Mouse (Mus musculus): Measurements from ENCODE around the gene Mef2a. TPM values are rescaled to one million over a fixed set of nuclear protein-coding genes. Genes with fewer than 3 reads are reported as not detected.

The Mef2a gene
- polyA plus RNA-seq, 1 experiment from 2014 or later: 53.6 TPM

- Histone ChIP-seq H3K4me3 (no peak overlapping the region), H3K27me3 (no peaks in the 10 kb centered on the region), H3K9ac (no peak overlapping the region), H3K4me2 (no peak overlapping the region), H3K9me3 (no peaks in the 10 kb centered on the region), H3K4me1 (peaks cover 3% of the 10 kb centered on the region), H3K36me3 (no peaks in the 10 kb centered on the region), H3K27ac (no peak overlapping the region)
- 69% methylated on average over 3 of the region's 3 CpGs for WGBS
- no peak for ATAC-seq (ENCODE audit: insufficient number of reproducible peaks, low FRiP score, low TSS enrichment, low read depth)
Measured at GRCm38 (mm10) chr7:67217025-67217424, 155.6 kb downstream of the Mef2a start.

DNA sequence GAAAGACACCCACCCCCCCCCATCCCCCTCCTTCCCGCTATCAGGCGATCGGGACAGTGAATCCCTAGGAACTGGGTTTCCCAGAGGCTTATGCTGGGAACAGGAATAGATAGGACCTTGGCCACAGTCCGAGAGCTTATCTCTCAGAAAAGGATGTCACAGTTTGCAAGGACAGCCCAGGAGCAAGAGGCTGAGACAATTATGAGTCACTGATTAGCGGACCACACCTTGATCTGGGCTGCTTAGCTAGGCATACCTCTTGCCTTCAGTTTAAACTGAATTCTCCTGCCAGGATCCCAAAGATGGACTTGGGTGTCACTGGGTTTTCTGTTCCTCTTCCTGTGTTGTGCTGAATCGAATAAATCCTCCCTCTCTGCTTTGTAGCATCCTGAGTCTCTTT is 156.3 kb downstream of the Mef2a start:
- Histone ChIP-seq H3K4me2 (no peak overlapping the region), H3K4me1 (no peaks in the 10 kb centered on the region; the same call in 1 of the 2 replicates), H3K36me3 (no peaks in the 10 kb centered on the region), H3K9me3 (no peaks in the 10 kb centered on the region), H3K9ac (no peak overlapping the region), H3K27ac (no peak overlapping the region), H3K4me3 (no peak overlapping the region), H3K27me3 (no peaks in the 10 kb centered on the region)
- 85% methylated on average over 6 of the region's 6 CpGs for WGBS
- no peak for ATAC-seq (ENCODE audit: insufficient number of reproducible peaks, low FRiP score, low TSS enrichment, low read depth)

DNA sequence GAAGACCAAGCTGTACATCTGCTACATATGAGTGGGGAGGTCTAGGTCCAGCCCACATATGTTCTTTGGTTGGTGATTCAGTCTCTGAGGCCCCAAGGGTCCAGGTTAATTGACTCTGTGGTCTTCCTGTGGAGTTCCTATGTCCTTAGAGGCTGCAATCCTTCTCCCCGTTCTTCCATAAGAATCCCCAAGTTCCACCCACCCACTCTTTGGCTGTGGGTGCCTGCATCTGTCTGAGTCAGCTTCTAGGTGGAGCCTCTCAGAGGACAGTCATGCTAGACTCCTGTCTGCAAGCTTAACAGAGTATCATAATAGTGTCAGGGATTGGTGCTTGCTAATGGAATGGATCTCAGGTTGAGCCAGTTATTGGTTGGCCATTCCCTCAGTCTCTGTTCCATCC is 159.1 kb downstream of the Mef2a start:
- Histone ChIP-seq H3K4me3 (no peak overlapping the region), H3K4me1 (no peaks in the 10 kb centered on the region; the same call in 1 of the 2 replicates), H3K4me2 (no peak overlapping the region), H3K27me3 (no peaks in the 10 kb centered on the region), H3K36me3 (no peaks in the 10 kb centered on the region), H3K9me3 (no peaks in the 10 kb centered on the region), H3K27ac (no peak overlapping the region), H3K9ac (no peak overlapping the region)
- ATAC-seq (ENCODE audit: insufficient number of reproducible peaks, low FRiP score, low TSS enrichment, low read depth): no peak
- 84% methylated on average over 1 of the region's 1 CpGs for WGBS

DNA sequence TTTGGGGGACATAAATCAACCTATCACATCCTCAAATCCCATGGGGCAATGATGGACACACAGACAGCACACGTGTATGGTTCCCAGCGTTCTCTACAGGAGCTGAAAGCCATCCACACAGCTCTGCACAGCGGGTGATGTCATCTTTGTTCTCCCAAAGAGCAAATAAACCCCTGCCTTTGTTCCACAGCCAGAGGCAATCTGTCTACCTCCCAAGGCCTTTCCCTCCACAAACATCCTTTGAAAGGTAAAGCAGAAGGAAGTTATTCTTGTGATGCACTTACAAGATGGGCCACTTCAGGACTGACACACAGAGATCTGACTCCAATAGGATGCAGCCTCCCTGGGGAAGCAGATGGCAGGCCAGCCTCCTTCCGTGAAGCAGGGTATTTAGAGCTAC is 160.7 kb downstream of the Mef2a start:
- 54% methylated on average over 4 of the region's 4 CpGs for WGBS
- Histone ChIP-seq H3K36me3 (no peaks in the 10 kb centered on the region), H3K27me3 (no peaks in the 10 kb centered on the region), H3K9me3 (no peaks in the 10 kb centered on the region), H3K4me2 (no peak overlapping the region), H3K27ac (no peak overlapping the region), H3K4me3 (no peak overlapping the region), H3K9ac (no peak overlapping the region), H3K4me1 (no peaks in the 10 kb centered on the region; the same call in 1 of the 2 replicates)
- no peak for ATAC-seq (ENCODE audit: insufficient number of reproducible peaks, low FRiP score, low TSS enrichment, low read depth)

DNA sequence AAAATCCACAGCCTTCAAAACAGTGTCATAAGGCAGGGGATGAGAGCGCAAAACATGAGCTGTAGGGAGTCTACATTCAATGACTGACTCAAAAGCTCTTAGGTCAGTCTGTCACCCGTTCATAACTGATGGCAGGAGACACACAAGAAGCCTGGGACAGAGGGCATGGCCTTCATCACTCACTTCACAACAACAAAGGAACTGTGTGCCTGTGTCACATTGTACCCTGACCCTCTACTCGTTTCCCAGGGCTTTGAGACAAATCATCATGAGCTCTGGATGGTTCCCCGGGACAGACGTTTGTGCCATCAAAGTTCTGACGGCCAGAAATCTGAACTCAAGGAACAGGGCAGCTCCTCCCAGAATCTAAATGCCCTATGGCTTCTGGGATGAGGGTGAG is 161.3 kb downstream of the Mef2a start:
- Histone ChIP-seq H3K4me3 (no peak overlapping the region), H3K27ac (no peak overlapping the region), H3K36me3 (no peaks in the 10 kb centered on the region), H3K27me3 (no peaks in the 10 kb centered on the region), H3K9ac (no peak overlapping the region), H3K4me1 (no peaks in the 10 kb centered on the region), H3K9me3 (no peaks in the 10 kb centered on the region), H3K4me2 (no peak overlapping the region)
- ATAC-seq (ENCODE audit: insufficient number of reproducible peaks, low FRiP score, low TSS enrichment, low read depth): no peak
- 48% methylated on average over 6 of the region's 6 CpGs for WGBS

GRCm38 (mm10) chr7:67210004-67210833 is 162.4 kb downstream of the Mef2a start:
- WGBS: 62% methylated on average over 6 of the region's 6 CpGs
- Histone ChIP-seq H3K36me3 (no peaks in the 10 kb centered on the region), H3K9ac (no peak overlapping the region), H3K4me1 (no peaks in the 10 kb centered on the region), H3K4me3 (no peak overlapping the region), H3K27me3 (no peaks in the 10 kb centered on the region), H3K9me3 (no peaks in the 10 kb centered on the region), H3K27ac (no peak overlapping the region), H3K4me2 (no peak overlapping the region)
- no peak for ATAC-seq (ENCODE audit: insufficient number of reproducible peaks, low FRiP score, low TSS enrichment, low read depth)

DNA sequence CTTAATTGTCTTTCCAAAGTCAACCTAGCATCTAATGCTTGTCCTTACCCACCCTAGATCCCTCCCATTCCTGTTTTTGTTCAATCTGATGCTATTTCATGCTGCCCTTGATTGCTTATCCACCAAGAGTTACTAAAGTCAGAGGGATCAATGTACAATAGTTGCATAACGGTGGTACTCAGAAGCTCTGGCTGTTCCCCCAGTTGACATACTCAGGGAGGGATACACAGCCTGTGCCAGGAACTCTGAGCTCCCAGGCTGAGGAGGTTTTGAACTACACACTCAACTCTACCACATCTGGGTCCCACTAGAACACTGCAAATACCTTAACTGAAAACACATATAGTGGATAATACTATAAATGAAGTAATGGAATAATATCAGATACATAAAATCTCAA is 164.3 kb downstream of the Mef2a start:
- H3K4me2 ChIP-seq: no peak overlapping the region

GRCm38 (mm10) chr7:67207701-67208100 is 165.0 kb downstream of the Mef2a start:
- H3K9ac ChIP-seq: no peak overlapping the region
- H3K4me1 ChIP-seq: no peaks in the 10 kb centered on the region
- H3K9me3 ChIP-seq: no peaks in the 10 kb centered on the region
- 35% methylated on average over 6 of the region's 6 CpGs for WGBS
- no peak for ATAC-seq (ENCODE audit: insufficient number of reproducible peaks, low FRiP score, low TSS enrichment, low read depth)
- no peak overlapping the region for H3K4me2 ChIP-seq
- no peak overlapping the region for H3K4me3 ChIP-seq
- no peaks in the 10 kb centered on the region for H3K27me3 ChIP-seq
- H3K27ac ChIP-seq: no peak overlapping the region
- H3K36me3 ChIP-seq: no peaks in the 10 kb centered on the region

More for the DNA sequence above, 164.3 kb downstream of the Mef2a start:
- Histone ChIP-seq H3K27me3 (no peaks in the 10 kb centered on the region), H3K27ac (no peak overlapping the region), H3K4me3 (no peak overlapping the region), H3K9ac (no peak overlapping the region), H3K4me1 (no peaks in the 10 kb centered on the region), H3K36me3 (no peaks in the 10 kb centered on the region), H3K9me3 (no peaks in the 10 kb centered on the region)
- no peak for ATAC-seq (ENCODE audit: insufficient number of reproducible peaks, low FRiP score, low TSS enrichment, low read depth)
- WGBS: 81% methylated on average over 1 of the region's 1 CpGs

- WGBS: 74% methylated on average over 10 of the region's 10 CpGs
- H3K27ac ChIP-seq: no peak overlapping the region
- H3K9ac ChIP-seq: no peak overlapping the region
- H3K36me3 ChIP-seq: no peaks in the 10 kb centered on the region
- no peaks in the 10 kb centered on the region for H3K4me1 ChIP-seq
- no peaks in the 10 kb centered on the region for H3K9me3 ChIP-seq
- no peak overlapping the region for H3K4me3 ChIP-seq
- H3K27me3 ChIP-seq: no peaks in the 10 kb centered on the region
- no peak overlapping the region for H3K4me2 ChIP-seq
- ATAC-seq (ENCODE audit: insufficient number of reproducible peaks, low FRiP score, low TSS enrichment, low read depth): no peak
Measured at GRCm38 (mm10) chr7:67206496-67206895, 166.2 kb downstream of the Mef2a start.

DNA sequence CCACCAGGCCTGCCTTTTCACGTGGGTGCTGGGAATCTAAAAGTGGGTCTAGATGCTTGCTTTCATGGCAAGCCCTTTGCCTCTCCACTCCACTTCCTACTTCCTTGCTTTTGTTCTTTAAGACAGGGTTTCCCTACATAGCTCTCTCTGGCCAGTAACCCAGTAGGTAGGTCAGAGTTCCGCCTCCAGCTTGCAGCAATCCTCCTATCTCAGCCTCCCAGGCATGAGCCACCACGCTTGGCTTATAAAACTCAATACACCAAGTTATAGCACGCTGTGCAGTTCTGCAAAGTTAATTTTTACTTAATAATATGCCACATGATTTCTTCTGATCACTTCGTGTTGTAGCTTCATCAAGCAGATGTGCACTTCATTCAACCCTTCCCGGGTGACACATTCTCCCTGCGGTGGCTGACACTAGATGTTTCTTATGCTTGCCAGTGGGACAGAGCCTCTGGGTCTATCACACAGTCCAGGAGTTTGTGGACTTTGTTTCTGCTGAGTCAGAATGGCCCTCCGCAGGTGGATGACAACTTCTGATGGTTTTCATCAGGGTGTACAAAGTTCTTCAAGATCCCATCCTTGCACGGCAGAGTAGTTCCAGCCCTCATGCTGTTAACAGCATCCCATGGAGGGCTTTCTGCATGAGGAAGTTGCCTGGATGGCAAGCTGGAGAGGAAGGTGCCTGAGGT is 166.8 kb downstream of the Mef2a start:
- no peak overlapping the region for H3K4me2 ChIP-seq

DNA sequence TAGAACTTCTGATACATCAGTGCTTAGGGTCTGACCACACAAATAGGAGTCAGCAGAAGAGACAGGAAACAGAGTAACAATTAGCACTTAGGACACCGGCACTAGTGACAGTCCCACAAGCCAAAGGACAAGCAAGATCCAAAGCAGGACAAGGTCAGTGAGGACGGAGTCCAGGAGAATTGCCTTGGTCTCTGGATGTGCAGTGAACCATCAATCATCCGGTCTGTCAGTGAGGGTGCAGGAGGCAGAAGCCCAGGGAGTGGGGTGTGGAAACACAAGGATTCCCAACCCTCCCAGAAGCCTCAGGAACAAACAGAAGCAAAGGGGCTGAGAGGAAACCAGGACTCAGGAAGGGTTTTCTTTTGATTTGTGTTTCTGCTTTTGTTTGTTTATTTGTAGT is 169.0 kb downstream of the Mef2a start:
- no peak for ATAC-seq (ENCODE audit: insufficient number of reproducible peaks, low FRiP score, low TSS enrichment, low read depth)
- Histone ChIP-seq H3K36me3 (no peaks in the 10 kb centered on the region), H3K27ac (no peak overlapping the region), H3K27me3 (no peaks in the 10 kb centered on the region), H3K4me2 (no peak overlapping the region), H3K4me3 (no peak overlapping the region), H3K9ac (no peak overlapping the region), H3K9me3 (no peaks in the 10 kb centered on the region), H3K4me1 (no peaks in the 10 kb centered on the region; the same call in 1 of the 2 replicates)
- 77% methylated on average over 3 of the region's 3 CpGs for WGBS

More for the DNA sequence above, 166.8 kb downstream of the Mef2a start:
- Histone ChIP-seq H3K4me3 (no peak overlapping the region), H3K36me3 (no peaks in the 10 kb centered on the region), H3K9me3 (no peaks in the 10 kb centered on the region), H3K9ac (no peak overlapping the region), H3K4me1 (no peaks in the 10 kb centered on the region), H3K27me3 (no peaks in the 10 kb centered on the region), H3K27ac (no peak overlapping the region)
- ATAC-seq (ENCODE audit: insufficient number of reproducible peaks, low FRiP score, low TSS enrichment, low read depth): no peak
- WGBS: 83% methylated on average over 9 of the region's 9 CpGs

- WGBS: 16% methylated on average over 10 of the region's 10 CpGs
- no peaks in the 10 kb centered on the region for H3K9me3 ChIP-seq
- H3K27ac ChIP-seq: no peak overlapping the region
- no peak overlapping the region for H3K9ac ChIP-seq
- H3K4me2 ChIP-seq: no peak overlapping the region
- H3K4me3 ChIP-seq: no peak overlapping the region
- no peaks in the 10 kb centered on the region; the same call in 1 of the 2 replicates for H3K4me1 ChIP-seq
- no peaks in the 10 kb centered on the region for H3K36me3 ChIP-seq
- no peak for ATAC-seq (ENCODE audit: insufficient number of reproducible peaks, low FRiP score, low TSS enrichment, low read depth)
- no peaks in the 10 kb centered on the region for H3K27me3 ChIP-seq
Measured at GRCm38 (mm10) chr7:67199412-67199811, 173.2 kb downstream of the Mef2a start.
